Mouse (Mus musculus) left cerebral cortex, postnatal 25 days (tissue): Measurements from ENCODE around the gene Rpp25. TPM values are rescaled to one million over a fixed set of nuclear protein-coding genes. Genes with fewer than 3 reads are reported as not detected.

Experiments used
- DNase-seq, 2 experiments: peaks; one replicate each; pipeline ENCODE4 v3.0.0; 2022; ENCODE audit warnings: low spot score in 2 of 2, mixed read lengths in 1 of 2
- intact Hi-C: fragments of 180-260 bp; cut with DNase I; formaldehyde crosslinking; loops from one replicate; pipeline ENCODE4 v1.15.1; 2025
- total RNA-seq, 2 experiments: library from RNA; stranded (reverse); gene quantifications; 2 replicates each; pipeline ENCODE4 v1.2.3; 2021

Rpp25 gene
- total RNA-seq, 2 experiments from 2014 or later: 15.6 to 16.1 TPM

DNA sequence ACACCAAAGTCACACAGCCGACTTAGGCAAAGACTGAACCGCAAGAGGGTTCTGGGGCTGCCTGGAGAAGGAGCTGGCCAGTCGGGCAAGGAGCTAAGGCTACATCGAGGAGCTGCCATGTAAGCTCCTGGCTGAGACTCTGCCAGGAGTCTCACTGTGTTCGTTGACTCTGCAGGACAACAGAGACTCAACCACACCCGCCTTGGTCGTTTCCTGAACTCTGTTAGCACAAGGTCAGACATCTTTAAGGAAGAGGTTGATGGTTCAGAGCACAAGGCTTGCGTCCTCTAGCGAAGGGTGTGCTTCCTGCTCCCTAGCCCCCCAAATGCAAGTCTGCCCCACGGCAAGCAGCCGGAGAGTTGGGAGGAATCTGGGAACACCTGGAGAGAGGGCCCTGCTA, 44.0 kb downstream of the Rpp25 start:
- intact Hi-C loops: no loop called here
- DNase-seq: no peak

DNA sequence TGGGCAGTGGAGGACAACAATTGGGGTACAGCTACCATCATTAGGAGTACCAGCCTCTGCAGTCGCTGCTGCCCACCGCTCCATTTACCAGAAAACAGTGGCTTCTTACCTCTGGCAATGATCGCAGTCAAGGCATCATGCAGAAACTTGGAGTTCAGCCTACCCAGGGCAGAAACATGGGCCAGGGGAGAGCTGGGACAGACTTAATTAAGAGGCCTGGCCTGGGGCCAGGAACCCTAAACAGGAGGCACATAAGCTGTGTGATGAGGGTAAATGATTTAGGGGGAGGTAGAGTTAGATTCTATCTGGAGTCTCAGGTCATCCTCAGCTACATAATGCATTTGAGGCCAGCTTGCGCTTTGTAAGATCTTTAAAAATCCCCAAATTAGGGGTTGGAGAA, 45.4 kb downstream of the Rpp25 start:
- no peak for DNase-seq
- intact Hi-C loops: no loop called here

DNA sequence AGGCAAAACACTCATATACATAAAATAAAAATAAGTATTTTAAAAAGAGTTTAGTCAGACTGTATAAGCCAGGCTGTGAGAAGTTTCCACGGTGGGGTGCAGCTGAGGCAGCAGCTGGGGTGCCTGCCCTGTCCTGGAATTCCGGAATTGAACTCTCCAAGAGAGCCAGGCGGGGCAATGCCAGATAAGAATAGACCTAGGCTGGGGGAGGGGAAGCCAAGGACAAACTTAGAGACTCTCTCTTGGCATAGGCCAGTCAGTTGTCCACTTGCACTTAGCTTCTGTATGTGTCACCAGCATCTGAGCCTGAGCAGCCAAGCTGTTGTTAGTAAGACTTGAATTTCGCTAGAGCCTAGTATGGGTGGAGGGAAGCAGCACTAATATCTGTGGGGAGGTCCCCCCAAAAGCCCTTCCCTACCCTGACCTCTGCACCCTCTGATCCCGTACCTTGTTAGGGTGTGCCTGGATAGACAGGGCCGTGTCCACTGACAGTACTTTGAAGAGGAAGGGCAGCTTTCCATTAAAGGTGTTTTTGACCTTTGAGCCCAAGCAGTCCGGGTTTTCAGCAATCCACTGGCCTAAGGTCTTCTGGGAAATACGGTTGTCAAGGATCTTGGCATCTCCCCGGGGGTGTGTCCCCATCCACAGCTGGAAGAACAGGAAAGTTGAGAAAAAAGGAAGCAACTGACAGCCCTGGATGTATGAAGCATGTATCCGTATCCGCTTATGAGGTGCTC, 46.5 kb downstream of the Rpp25 start:
- intact Hi-C loops: no loop called here

DNA sequence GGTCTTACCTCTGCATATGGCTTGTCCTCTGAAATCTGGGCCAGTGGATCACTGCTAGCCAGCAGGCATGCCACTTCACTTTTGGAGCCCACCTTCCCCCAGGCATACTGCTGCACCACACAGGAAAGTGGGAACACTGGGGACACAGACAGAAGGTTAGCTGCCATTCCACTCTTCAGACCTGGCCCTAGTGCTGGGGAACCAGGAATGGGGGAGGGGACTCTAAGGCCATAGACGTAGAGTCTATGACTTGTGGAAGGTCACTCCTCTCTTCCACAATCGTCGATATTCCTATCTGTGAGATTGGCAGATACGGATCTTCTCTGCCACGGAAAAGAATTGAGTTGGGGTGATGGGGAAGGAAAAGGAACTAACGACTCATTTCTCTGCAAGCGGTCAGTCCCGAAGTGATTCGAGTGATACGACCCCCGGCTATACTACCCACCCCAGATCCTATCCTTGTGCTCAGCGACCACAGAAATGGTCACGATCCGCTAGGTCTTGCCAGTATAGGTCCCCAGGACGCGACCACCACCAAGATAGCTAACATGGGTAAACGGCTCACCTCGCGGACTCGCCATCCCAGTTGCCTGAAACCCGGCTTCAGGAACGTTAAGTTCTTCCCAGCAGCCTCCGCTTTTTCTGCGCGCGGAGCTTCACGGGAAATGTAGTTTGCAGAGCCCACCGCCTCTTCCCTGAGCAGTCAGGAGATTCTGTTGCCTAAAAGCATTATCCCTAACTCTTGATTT, 48.5 kb downstream of the Rpp25 start, which contains the start of gene Mpi:
TSS of gene Mpi (minus strand) at position 625 of the 749 bp plus-strand sequence.
- peak; percentile 78 to 88 for DNase-seq
- intact Hi-C loops: no loop called here

More for the DNA sequence above, 46.5 kb downstream of the Rpp25 start:
- no peak for DNase-seq

DNA sequence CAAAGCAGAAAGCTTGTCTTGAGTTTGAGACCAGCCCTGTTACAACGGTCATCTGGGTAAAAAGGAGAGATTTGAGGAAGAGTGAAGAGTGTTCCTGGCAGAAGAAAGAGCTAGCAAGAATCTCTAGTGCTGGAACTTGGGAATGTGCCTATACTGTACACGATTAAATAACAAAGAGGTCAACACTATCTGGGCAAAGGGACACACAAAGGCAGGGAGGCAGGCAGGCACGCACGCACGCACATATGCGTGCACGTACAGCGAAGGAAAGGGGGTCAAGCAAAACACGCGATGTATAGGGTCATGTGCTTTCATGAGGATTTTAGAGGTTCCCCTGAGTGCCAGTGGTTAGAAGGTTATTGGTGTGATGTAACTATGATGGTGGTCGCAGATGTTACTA, 49.3 kb downstream of the Rpp25 start:
- DNase-seq: no peak
- intact Hi-C loops: no loop called here

DNA sequence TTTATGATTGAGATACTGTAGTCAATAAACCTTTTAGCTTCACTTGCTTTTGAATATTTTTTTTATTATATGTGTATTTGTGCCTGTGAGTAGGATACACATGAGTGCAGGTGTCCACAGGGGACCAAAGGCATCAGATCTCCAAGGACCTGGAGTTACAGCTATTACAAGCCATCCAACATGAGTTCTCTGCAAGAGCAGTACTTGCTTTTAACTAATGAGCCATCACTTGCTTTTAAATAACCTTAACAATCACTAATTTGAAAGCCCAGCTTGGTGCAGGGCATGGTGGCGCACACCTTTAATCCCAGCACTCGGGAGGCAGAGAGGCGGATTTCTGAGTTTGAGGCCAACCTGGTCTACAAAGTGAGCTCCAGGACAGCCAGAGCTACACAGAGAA, 50.9 kb downstream of the Rpp25 start:
- DNase-seq: no peak
- intact Hi-C loops: no loop called here

Other genes starting within 250 kb of the Rpp25 start
- 10 to 100 TPM; 15.8 to 16.2 TPM for gene 1700017B05Rik, start 241.4 kb upstream of the Rpp25 start, total RNA-seq
- 10 to 100 TPM; 15.5 to 16.5 TPM for gene Ppcdc, start 63.9 kb upstream of the Rpp25 start, total RNA-seq
- 100 to 1,000 TPM; 403 to 415 TPM for gene Scamp5, start 36.0 kb upstream of the Rpp25 start, total RNA-seq
- 100 to 1,000 TPM; 423 to 447 TPM for gene Cox5a, start 17.2 kb downstream of the Rpp25 start, total RNA-seq
- 10 to 100 TPM; 20.6 to 23.5 TPM for gene Fam219b, start 33.5 kb downstream of the Rpp25 start, total RNA-seq
- 10 to 100 TPM; 68.9 to 74.9 TPM for gene Mpi, start 48.7 kb downstream of the Rpp25 start, total RNA-seq
- gene Scamp2, start 56.9 kb downstream of the Rpp25 start, total RNA-seq: 10 to 100 TPM; 22.5 to 25.6 TPM
- 10 to 100 TPM; 25.5 to 34.4 TPM for gene Ulk3, start 85.4 kb downstream of the Rpp25 start, total RNA-seq
- gene Cplx3, start 102.3 kb downstream of the Rpp25 start, total RNA-seq: 10 to 100 TPM; 11.0 to 17.4 TPM
- not detected for gene Lman1l, start 116.7 kb downstream of the Rpp25 start, total RNA-seq
- 10 to 100 TPM; 35.8 to 37.8 TPM for gene Csk, start 149.6 kb downstream of the Rpp25 start, total RNA-seq
- gene Cyp1a2, start 179.7 kb downstream of the Rpp25 start, total RNA-seq: not detected
- gene Cyp1a1, start 183.9 kb downstream of the Rpp25 start, total RNA-seq: under 1 TPM in 1 of 2 experiments, not detected in 1; 0.14 TPM
- gene Edc3, start 204.5 kb downstream of the Rpp25 start, total RNA-seq: 10 to 100 TPM; 12.9 to 13.5 TPM